Mouse (Mus musculus) liver, postnatal 0 days (tissue): ENCODE measurements around the gene Tfpi.

Experiments used
- CTCF ChIP-seq: sonication (generic); IDR thresholded peaks from 2 replicates; pipeline ENCODE4 v1.5.1; 2016; ENCODE audit warnings: antibody characterized with exemption, low read depth
- EP300 ChIP-seq: IDR thresholded peaks from 2 replicates; pipeline ENCODE4 v1.6.1; 2016; ENCODE audit warnings: antibody characterized with exemption, low read depth, mild to moderate bottlenecking

- TF ChIP-seq CTCF (no peak), EP300 (no peak)
These were observed 60.1 kb downstream of the Tfpi start for GRCm38 (mm10) chr2:84416501-84416900.
